In genomic region chr9:98401611-98402010, GRCm38 (mm10) we compare ENCODE assay signal across 35 mouse cellular contexts. TPM values are rescaled to one million over a fixed set of nuclear protein-coding genes. Genes with fewer than 3 reads are reported as not detected.
"Had no signal": no experiment of that assay in that cellular context is flagged by ENCODE, and none has a peak within 500 bp of the region (broad histone marks: within the 10 kb centered on the region; RNA-seq: fewer than 3 reads in every experiment).

No protein-coding gene starts in this region.

- H3K27ac ChIP-seq: heart, embryonic 10.5 days; heart, embryonic 13.5 days; heart, embryonic 15.5 days; hindbrain, embryonic 10.5 days; hindbrain, embryonic 12.5 days; hindbrain, embryonic 13.5 days; hindbrain, embryonic 14.5 days; hindbrain, embryonic 15.5 days; hindbrain, postnatal 0 days; intestine, embryonic 15.5 days; kidney, embryonic 15.5 days; kidney, postnatal 0 days; layer of hippocampus, adult 2 months had no signal

- DNase-seq: heart, postnatal 10 days; heart, postnatal 14 days; heart, postnatal 36 days; heart, postnatal 4 days; kidney, adult 11 months; kidney, adult 18-20 months; kidney, adult 2 months; kidney, adult 8-10 months; kidney, adult 9 months; kidney, postnatal 10 days; kidney, postnatal 14 days; kidney, postnatal 25 days; kidney, postnatal 36 days; kidney, postnatal 4 days; layer of hippocampus, adult 9-11 months; layer of hippocampus, postnatal 36 days had no signal

- H3K9ac ChIP-seq: heart, embryonic 12.5 days; heart, embryonic 13.5 days; heart, embryonic 15.5 days; hindbrain, embryonic 12.5 days; hindbrain, embryonic 13.5 days; hindbrain, embryonic 14.5 days; hindbrain, embryonic 15.5 days; intestine, embryonic 15.5 days; kidney, embryonic 15.5 days had no signal

- H3K4me2 ChIP-seq: heart, embryonic 11.5 days; heart, embryonic 12.5 days; heart, embryonic 13.5 days; heart, embryonic 15.5 days; hindbrain, embryonic 12.5 days; hindbrain, embryonic 13.5 days; hindbrain, embryonic 14.5 days; hindbrain, embryonic 15.5 days; intestine, embryonic 15.5 days; kidney, embryonic 15.5 days had no signal

- H3K9me3 ChIP-seq: heart, embryonic 10.5 days; heart, embryonic 12.5 days; heart, embryonic 13.5 days; heart, embryonic 15.5 days; hindbrain, embryonic 10.5 days; hindbrain, embryonic 12.5 days; hindbrain, embryonic 13.5 days; hindbrain, embryonic 15.5 days; intestine, embryonic 15.5 days; kidney, embryonic 15.5 days had no signal

- H3K4me1 ChIP-seq: heart, embryonic 10.5 days; heart, embryonic 12.5 days; heart, embryonic 13.5 days; heart, embryonic 15.5 days; hindbrain, embryonic 10.5 days; hindbrain, embryonic 12.5 days; hindbrain, embryonic 13.5 days; hindbrain, embryonic 15.5 days; intestine, embryonic 15.5 days; kidney, embryonic 15.5 days had no signal

- H3K27me3 ChIP-seq: heart, embryonic 12.5 days; heart, embryonic 13.5 days; heart, embryonic 15.5 days; hindbrain, embryonic 12.5 days; hindbrain, embryonic 13.5 days; hindbrain, embryonic 15.5 days; intestine, embryonic 15.5 days; kidney, embryonic 15.5 days had no signal

- H3K4me3 ChIP-seq: heart, embryonic 10.5 days; heart, embryonic 12.5 days; heart, embryonic 13.5 days; heart, embryonic 15.5 days; hindbrain, embryonic 10.5 days; hindbrain, embryonic 12.5 days; hindbrain, embryonic 13.5 days; hindbrain, embryonic 15.5 days; intestine, embryonic 15.5 days; kidney, embryonic 15.5 days; layer of hippocampus, adult 2 months had no signal

- H3K36me3 ChIP-seq: heart, embryonic 10.5 days; heart, embryonic 12.5 days; heart, embryonic 13.5 days; heart, embryonic 15.5 days; hindbrain, embryonic 10.5 days; hindbrain, embryonic 12.5 days; hindbrain, embryonic 13.5 days; hindbrain, embryonic 15.5 days; intestine, embryonic 15.5 days; kidney, embryonic 15.5 days had no signal

- ATAC-seq: hindbrain, embryonic 16.5 days; hindbrain, postnatal 0 days; inflammation-experienced regulatory T-cells, adult 6 months; intestine, embryonic 15.5 days; intestine, embryonic 16.5 days; intestine, postnatal 0 days had no signal

RNA-seq across cellular contexts. Expression of gene Rbp1, which starts 21.1 kb away (rescaled TPM):
- polyA plus RNA-seq: inflammation-experienced regulatory T-cells, adult 6 months had no signal
